Mouse (Mus musculus): ENCODE data around the gene U2af1l4. TPM values are rescaled to one million over a fixed set of nuclear protein-coding genes. Genes with fewer than 3 reads are reported as not detected.

U2af1l4 gene
- total RNA-seq, 2 experiments from 2014 or later = 70.5 to 72.7 TPM

DNA sequence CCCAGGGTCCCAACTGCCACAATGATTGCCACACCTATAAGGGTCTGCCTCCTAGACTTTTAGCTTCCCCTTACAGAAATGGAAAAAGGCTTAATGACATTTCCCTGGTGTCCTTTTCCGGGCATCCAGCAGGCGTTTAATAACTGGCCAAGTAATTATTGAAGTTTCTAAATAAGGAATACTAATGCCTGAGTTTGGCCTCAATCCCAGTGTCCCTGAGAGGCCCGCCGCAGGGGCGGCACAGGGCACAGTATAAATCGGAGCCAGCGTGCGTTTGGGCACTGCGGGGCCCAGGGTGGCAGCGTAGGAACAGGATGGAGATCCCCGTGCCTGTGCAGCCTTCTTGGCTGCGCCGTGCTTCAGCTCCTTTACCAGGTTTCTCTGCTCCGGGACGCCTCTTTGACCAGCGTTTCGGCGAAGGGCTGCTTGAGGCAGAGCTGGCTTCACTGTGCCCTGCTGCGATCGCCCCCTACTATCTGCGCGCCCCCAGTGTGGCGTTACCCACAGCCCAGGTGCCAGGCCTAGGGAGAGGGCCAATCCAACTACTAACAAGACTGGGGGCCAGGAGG, 10.0 kb upstream of the U2af1l4 start:
- peak; percentile 87 for DNase-seq

DNA sequence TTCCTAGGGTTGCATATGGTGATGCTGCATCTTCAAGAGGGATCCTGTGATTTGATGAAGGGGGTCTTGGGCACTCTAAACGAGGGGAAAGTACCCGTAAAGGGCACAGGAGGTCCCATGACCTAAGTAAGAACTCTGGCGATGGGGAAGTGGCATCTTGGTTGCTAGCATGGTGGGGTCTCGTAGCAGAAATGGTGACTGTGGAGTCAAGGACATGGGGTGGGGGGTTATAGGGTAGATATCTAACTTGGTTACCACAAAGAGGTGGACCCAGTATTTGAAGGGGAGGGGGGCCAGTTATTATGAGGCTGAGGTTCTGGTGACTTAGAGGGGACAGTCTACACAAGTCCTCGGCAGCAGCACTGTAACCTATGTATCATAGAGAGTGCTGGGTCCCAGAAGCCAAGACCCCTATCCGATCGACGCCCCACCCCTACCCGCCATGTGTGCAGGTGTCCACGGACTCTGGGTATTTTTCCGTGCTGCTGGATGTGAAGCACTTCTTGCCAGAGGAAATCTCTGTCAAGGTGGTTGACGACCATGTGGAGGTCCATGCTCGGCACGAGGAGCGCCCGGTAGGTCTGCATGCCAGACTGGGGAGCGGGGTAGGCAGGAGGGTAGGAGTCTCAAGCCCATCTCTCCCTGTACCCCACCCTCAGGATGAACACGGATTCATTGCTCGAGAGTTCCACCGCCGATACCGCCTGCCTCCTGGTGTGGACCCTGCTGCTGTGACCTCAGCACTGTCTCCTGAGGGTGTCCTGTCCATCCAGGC, 9.1 kb upstream of the U2af1l4 start:
- DNase-seq = peak; percentile 7

DNA sequence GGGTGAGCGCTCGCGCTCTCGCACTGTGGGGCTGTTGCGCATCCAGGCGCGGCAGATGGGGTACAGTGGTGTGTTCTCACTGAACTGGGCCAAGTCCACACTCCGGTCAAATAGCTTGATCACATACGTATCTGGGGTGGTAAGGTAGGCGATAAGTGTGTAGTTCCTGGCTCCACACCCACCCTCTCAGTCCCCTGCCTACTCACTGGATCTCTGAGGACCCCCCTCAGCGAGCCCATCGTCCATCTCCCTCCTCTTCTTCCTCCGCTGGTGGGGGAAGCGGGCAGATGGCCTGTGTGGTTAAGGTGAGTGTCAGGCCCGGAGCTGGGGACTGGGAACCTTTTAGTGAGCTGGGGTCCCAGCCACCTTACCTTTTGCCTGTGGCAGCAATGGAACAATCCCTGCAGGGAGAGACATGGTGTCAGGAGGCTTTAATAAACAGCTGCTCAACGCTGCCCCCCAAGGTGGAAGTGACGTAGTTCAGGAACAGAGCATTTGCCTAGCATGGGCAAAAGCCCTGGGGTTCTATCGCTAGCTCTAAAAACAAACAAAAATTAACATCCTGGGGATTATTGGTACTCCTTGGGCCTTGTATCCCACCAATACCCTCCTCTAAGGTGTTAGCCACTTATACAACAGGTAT, 6.1 kb upstream of the U2af1l4 start:
- peak; percentile 29 for DNase-seq

DNA sequence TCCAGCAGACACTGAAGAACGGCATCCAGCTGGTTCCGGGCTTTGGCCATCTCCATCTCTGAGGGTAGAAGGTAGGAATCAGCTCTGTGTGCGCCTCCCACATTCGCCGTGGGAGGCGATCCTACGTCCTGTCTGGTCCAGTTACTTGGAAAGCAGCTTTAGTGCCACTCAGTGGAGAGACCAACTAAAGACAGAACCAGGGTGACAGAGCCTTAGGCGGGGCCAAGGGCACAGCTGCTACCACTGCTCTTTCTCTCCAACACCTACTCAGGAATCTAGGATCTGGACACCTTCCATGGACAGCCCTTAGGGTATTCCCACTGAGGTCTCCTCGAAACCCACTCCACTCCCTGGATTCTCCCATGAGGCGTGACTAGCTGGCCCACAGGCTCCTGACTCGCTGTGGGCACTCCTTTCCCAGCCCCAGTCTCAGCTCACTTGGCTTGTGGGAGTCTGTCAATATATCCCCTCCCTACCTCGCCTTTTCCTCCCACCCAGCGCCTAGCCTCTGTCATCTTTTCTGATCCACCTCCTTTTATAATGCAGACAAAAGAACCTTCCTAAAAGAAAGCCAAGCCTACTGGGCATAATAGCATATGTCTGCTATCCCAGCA, 5.1 kb upstream of the U2af1l4 start:
- no peak for DNase-seq

DNA sequence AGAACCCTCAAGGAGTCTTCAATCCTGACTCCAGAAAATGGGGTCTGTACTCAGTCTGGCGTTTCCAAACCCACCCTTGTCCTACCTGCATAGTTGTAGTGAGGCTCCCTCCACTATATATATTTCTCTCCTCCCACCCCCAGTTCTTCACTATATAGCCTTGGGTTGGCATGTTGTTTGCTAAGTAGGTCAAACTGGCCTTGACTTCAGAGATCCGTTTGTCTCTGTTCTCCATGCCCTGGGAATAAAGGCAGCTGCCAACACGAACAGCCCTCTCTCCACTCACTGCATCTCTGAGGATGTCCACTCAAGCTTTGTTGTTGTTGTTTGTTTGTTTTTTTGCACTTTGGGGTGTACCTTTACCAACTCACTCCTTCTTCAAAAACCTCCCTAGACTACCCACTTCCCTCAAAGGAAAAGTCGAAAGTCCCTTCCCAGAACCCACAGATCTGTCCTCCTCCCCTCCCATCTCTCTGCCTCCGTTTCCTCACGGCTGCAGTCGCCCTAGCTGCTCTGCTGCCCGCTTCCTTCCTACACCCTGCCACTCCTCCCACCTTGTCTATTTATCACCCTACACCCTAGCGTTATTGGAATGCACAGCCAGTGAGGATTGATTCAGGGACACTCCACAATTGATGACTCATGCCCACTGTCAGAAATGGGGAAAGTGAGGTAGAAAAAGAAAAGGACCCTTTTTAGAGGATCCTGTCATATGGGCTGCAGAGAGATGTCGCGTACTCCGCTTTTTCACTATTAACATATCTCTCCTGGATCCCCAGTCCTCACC, 4.3 kb upstream of the U2af1l4 start:
- no peak for DNase-seq

DNA sequence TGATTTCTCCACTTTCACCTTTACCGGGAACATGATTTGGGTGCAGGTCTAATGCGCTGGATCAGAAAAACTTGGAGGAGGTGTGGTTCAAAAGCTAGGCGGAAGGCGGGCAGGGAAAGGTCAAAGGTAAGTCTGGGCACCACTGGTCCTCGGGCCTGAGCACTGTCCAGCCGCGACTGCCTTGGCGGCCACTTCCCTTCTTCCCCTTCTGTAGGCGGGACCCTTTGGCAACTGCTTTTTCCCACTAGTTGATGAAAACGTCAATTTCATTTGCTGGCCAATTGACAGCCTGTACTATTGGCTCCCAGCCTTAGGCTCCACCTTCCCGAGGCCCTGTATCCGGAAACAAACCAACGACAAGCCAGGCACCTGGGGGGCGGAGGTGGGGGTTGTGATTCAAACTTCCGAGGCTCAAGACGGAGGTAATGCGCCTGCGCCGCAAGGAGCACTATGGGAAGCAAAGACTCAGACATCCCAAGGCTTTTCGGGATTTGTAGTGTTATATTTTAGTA, 3.6 kb upstream of the U2af1l4 start, which contains the start of gene Lin37:
Gene Lin37, minus strand, starts transcription at position 396 of the 512 bp plus-strand sequence.
- peak; percentile 96 for DNase-seq

DNA sequence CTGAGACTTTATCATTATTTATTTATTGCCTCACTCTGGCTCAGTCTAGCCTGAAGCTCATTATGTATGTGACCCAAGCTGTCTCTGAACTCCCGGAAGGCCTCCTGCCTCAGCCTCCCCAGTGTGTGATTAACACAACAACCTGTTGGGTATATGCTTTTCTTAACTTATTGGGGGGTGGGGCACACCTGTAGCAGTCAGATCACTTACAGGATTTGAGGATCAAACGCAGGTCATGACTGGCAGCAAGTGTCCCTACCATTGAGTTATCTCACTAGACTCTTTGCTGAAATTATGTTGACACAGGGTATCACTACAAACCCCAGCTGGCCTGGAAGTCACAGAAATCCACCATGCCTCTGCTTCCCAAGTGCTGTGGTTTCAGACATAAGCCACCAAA, 2.8 kb upstream of the U2af1l4 start:
- DNase-seq = no peak

DNA sequence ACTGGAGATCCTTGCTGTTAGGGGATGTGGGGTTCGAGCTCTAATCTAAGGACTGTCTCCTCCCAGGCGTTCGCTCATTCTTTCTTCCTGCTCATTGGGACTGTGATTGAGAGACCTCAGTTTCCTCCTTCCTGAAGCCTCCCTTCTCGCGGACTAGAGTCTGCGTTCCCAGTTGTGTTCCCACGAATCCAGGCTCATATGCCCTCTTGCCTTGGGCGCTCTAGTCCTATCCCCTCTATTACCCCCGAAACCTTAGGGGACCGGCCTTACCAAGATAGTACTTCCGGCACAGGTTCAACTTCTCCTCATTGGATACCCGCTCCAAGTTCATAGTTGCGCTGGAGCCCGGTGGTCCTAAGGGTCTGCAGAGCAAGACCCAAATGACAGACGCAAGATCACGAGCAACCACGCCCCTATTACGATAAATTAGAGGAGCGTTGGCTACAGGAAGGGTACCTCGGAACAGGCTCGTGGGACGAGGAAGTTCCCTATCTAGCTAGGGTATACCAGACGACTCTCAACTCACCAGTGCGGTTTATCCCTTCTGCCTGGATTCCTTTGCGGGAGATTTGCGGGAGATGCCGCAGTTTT, 480 bp upstream of the U2af1l4 start:
- DNase-seq = no peak

DNA sequence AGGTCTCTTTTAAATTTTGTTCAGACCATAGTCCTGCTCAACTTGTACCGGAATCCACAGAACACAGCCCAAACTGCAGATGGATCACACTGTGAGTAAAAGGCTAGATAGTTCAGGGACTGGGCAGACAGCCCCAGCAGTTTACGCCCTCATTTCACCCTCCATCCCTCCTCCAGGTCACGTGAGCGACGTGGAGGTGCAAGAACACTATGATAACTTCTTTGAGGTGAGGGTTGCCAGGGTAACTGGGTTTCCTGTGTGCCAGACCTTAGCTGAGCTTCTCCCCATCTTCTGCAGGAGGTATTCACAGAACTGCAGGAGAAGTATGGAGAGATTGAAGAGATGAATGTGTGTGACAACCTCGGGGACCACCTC, 792 bp downstream of the U2af1l4 start:
- no peak for DNase-seq

DNA sequence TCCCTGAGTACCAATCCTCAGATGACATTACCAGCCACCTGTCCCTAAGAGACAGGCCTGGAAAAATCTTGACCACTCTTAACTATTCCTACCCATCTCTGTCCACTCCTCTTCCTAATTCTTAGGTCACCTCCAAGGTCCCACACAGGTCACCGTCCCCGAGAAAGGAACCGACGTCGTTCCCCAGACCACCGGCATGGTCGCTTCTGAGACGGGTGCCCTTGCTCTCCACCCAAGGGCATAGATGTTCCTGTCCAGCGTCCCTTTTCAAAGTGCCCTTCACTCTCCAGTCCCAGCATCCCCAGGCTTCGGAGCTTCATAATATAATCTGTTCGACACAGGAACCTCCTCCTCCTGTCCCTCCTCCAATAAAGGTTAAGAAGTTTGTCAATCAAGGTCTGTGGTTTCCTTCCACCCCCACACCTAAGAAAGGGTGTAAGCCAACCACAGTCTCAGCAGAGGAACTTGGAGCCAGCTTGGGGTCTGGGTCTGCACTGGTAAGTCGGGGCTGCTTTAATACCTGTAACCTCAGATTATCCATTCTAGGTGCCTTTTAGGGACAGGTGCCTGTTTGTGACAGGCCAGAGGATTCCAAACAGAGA, 2.0 kb downstream of the U2af1l4 start, which contains the start of gene Igflr1:
Gene Igflr1, plus strand, starts transcription at position 458 of the 602 bp plus-strand sequence.
- DNase-seq = no peak

DNA sequence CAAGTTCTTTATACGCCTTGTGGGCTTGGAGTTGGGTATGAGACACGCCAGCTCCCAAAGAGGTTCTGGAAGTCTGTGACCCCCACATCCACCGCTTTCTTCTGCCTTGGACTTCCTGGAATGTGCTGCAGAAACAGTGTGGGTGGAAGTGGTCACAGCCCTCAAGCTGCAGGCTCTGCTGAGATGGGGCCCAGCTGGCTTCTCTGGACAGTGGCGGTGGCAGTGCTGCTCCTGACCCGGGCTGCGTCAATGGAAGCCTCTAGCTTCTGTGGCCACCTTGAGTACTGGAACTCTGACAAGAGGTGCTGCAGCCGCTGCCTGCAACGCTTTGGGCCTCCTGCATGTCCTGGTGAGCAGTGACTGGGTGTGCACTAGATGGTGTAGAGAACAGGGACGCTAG, 2.9 kb downstream of the U2af1l4 start:
- no peak for DNase-seq

DNA sequence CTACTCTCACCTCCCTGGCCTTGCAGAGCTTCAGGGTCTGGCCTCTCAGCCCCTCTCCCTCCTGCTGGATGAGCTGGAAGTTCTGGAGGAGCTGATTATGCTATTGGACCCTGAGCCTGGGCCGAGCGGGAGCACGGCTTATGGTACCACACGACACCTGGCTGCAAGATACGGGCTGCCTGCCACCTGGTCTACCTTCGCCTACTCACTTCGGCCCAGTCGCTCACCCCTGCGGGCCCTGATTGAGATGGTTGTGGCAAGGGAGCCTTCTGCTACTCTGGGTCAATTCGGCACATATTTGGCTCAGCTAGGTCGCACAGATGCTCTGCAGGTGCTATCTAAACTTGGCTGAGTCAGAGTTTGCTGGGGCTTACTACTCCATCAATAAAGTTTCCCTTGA, 4.5 kb downstream of the U2af1l4 start:
- no peak for DNase-seq

DNA sequence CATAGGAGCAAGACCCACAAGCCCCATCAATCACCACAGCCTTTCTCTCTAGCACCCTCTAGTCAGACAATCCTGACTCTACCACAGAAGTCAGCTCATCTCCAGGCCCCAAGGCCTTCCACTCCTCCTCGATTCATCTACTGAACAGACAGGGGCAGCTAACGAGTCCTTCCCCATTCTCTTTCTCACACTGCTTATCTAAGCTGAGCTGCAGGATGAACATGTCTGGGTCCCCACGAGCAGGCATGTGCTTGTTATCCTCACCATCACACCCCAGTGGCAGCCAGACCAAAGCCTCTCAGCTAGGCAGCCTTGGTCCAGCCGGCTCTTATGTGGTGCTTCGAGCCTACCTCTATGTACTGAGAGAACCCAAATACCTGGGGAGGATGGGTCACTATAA, 9.3 kb downstream of the U2af1l4 start:
- no peak for DNase-seq

DNA sequence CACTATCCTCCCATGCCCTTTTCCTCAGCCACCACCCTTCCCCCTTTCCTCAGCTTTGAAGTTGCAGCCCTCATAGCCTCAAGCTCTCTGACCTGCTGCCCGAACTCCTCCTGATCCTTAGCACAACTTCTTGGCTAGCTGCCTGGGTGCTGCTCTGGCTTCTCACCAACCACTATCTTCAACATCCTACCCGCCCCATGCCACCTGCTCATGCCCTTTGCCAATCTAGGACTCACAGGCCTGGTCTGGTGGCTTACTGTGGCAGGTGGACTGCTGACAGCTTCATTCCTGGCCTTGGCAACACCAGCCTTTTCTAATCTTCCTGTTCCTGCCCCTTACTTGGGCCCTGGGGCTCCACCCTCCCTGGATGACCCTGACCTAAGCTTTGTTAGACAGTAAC, 9.9 kb downstream of the U2af1l4 start:
- DNase-seq = peak; percentile 81

DNA sequence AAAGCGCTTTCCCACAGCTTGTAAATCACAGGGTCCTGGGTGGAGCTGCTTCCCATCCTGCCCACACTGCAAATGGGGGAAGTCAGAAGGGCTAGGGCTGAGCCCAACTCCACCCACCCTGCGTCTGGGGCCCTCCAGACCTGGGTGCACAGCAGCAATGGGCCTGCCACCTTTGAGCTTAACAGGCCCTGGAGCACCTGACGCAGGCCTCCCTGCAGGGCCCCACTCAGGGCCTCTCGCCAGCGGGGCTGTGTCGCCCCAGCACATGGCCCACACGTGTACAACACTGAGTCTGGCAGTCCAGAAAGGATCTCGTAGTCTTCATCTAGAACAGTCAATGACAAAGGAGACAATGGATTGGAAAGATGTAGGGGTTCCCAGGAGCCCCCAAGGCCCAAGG, 16.8 kb downstream of the U2af1l4 start:
- no peak for DNase-seq

DNA sequence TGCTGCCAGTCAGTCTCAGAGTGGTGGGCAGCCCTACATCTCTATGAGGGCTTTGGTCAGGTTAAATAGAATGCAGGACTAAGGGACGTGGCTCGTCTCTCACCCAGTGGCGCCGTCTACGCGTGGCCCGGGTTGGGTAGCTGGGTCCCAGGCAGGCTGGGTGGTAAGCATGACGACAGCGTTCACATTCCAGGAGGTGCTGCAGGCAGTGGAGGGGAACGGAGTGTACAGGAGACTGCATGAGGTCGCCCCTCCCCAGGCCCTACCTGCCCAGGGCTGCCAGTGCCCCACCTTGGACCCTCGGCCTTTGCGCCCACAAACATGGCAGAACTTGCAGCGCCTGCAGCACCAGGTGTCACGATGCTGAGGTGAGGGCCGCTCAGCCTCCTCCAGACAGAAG, 18.4 kb downstream of the U2af1l4 start:
- no peak for DNase-seq

DNA sequence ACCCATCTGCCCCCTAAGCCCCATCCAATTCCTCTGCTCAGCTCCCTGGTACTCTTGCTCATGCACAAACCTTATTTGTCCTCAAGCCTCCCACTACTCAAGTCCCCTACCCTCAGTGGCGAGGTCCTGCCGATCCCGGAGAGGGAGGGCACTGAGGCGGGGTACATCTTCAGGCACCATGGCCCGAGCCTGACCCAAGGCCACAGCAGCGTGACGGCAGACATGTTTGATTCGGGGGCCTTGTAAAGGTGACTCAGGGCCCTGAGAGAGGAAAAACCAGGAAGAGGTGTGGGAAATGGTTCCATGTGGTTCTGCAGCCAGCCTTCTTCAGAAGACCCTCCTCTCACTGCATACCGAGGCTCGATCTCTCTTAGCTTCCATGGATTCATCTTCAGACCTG, 21.2 kb downstream of the U2af1l4 start:
- DNase-seq = peak; percentile 6

DNA sequence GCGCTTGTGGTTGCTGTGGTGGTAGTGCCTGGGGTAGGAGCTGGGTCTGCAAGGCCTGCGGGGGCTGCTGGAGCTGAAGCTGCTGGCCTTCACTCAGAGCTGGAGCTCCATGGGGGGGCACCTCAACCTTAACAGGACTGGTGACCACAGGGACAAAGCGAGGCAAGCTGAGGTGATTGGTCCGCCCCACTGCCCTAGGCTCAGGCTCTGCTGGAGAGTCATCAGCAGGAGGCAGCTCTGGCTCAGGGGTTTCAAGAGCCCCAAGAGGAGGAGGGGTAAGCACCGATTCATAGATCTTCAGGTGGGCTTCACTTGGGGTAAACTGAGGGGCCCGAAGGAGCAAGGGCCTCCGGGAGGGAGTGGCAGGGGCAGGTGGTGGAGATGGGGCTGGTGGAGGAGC, 22.1 kb downstream of the U2af1l4 start:
- DNase-seq = no peak

DNA sequence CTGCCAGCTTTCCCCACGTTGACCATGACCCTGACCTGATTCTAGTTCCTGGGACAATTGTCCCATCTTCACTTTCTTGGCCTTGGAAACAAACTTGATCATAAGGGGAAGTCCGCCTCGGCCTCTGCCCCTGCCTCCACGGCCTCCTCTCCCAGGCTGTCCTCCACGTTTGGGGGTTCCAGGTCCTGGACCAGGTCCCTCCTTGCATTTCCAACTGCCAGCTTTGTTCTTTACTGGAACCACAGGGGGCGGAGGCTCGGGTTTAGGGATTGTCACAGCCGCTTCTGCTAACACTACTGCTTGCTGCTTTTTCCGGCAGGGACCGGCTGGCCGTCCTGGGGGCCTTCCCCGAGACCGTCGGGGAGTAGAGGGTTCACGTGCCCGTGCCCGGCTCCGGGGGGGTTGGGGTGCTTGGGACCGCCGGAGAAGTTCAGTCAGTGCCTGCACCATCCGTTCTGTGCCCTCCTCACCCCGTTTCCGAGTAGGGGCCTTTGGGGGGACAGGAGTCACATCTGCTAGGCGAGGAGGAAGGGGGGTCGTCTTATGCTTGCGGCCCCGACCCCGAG, 23.4 kb downstream of the U2af1l4 start:
- peak; percentile 18 for DNase-seq

DNA sequence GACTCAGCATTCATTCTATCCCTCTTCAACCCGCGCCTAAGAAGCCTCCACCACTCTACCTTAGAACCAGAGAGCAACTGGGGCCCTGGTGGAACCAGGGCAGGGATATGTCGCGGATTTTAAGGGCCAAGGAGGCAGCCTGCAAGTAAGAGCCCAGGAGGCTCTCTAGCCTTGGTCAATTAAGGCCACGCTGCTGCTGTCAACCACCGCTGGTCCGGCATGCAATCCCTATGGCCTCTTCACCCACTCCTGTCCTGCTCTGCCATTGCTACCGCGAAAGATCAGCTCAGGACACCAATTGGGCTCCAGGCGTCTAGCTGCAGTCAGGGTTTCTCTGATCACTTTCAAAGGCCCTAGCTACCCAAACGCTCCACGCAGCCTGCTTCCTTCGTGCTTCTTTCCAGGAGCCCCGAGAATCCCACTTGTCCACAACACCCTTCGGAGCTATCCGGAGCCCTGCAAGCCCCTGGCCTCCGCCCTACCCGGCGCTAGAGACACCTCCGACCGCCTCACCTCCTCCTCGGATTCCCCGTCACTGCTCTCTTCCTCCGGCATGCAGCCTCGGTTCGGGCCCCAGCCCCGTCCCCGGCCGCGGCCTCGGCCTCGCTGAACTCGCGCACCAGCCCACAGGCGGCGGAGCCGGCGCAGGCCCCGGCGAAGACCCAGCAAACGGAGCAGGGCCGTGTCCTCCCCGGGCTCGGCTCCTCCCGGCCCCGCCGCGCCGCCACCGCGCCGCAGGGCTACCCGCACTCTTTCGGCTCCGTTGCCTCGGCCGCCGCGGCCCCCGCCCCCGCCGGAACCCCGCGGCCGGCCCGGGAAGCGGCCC, 25.0 kb downstream of the U2af1l4 start:
- peak; percentile 65 for DNase-seq
